Mouse (Mus musculus): ENCODE results near the gene Lrrc39. TPM values are rescaled to one million over a fixed set of nuclear protein-coding genes. Genes with fewer than 3 reads are reported as not detected.

The Lrrc39 gene
- 0.02 TPM in 1 of 2 replicates, not detected in the other for polyA plus RNA-seq (2012; rRNA removed)

- Histone ChIP-seq H3K4me3 (ENCODE audit: control insufficient read depth, low read depth, low read length) (no peak within 1 kb of the TSS), H3K27ac (ENCODE audit: control insufficient read depth, insufficient read depth, low read depth, low read length) (no peak within 1 kb of the TSS), H3K36me3 (ENCODE audit: control insufficient read depth, insufficient read depth, low read length) (no peaks in the 10 kb centered on the region), H3K4me1 (ENCODE audit: control insufficient read depth, insufficient read depth, low read length) (no peaks in the 10 kb centered on the region), H3K27me3 (ENCODE audit: control insufficient read depth, insufficient read depth, low read length) (no peaks in the 10 kb centered on the region)
- TF ChIP-seq POLR2A (IDR thresholded peaks at IDR 0.05; ENCODE audit: control insufficient read depth, low read depth, low read length) (no peak), CTCF (IDR thresholded peaks at IDR 0.05; ENCODE audit: control insufficient read depth, insufficient read depth, insufficient replicate concordance, low read depth, low read length) (no peak)
Measured at GRCm38 (mm10) chr3:116562408-116563094, at the start of gene Lrrc39. Lrrc39 (plus strand) TSS chr3:116562973.

GRCm38 (mm10) chr3:116520141-116520761, 42.5 kb upstream of the Lrrc39 start:
- no peaks in the 10 kb centered on the region for H3K27me3 ChIP-seq (ENCODE audit: control insufficient read depth, insufficient read depth, low read length)
- no peak overlapping the region for H3K27ac ChIP-seq (ENCODE audit: control insufficient read depth, insufficient read depth, low read depth, low read length)
- no peaks in the 10 kb centered on the region for H3K36me3 ChIP-seq (ENCODE audit: control insufficient read depth, insufficient read depth, low read length)
- TF ChIP-seq CTCF (IDR thresholded peaks at IDR 0.05; ENCODE audit: control insufficient read depth, insufficient read depth, insufficient replicate concordance, low read depth, low read length) (no peak), POLR2A (IDR thresholded peaks at IDR 0.05; ENCODE audit: control insufficient read depth, low read depth, low read length) (no peak)
- no peak overlapping the region for H3K4me3 ChIP-seq (ENCODE audit: control insufficient read depth, low read depth, low read length)
- H3K4me1 ChIP-seq (ENCODE audit: control insufficient read depth, insufficient read depth, low read length): no peaks in the 10 kb centered on the region

GRCm38 (mm10) chr3:116529741-116530140, 33.0 kb upstream of the Lrrc39 start:
- Histone ChIP-seq H3K4me3 (ENCODE audit: control insufficient read depth, low read depth, low read length) (no peak overlapping the region), H3K36me3 (ENCODE audit: control insufficient read depth, insufficient read depth, low read length) (no peaks in the 10 kb centered on the region), H3K4me1 (ENCODE audit: control insufficient read depth, insufficient read depth, low read length) (no peaks in the 10 kb centered on the region), H3K27ac (ENCODE audit: control insufficient read depth, insufficient read depth, low read depth, low read length) (no peak overlapping the region), H3K27me3 (ENCODE audit: control insufficient read depth, insufficient read depth, low read length) (no peaks in the 10 kb centered on the region)
- TF ChIP-seq CTCF (IDR thresholded peaks at IDR 0.05; ENCODE audit: control insufficient read depth, insufficient read depth, insufficient replicate concordance, low read depth, low read length): no peak
- TF ChIP-seq POLR2A (IDR thresholded peaks at IDR 0.05; ENCODE audit: control insufficient read depth, low read depth, low read length): no peak

- H3K36me3 ChIP-seq (ENCODE audit: control insufficient read depth, insufficient read depth, low read length): no peaks in the 10 kb centered on the region; the same call in 1 of the 2 replicates
- H3K4me3 ChIP-seq (ENCODE audit: control insufficient read depth, low read depth, low read length): no peak overlapping the region
- no peaks in the 10 kb centered on the region for H3K27me3 ChIP-seq (ENCODE audit: control insufficient read depth, insufficient read depth, low read length)
- TF ChIP-seq POLR2A (IDR thresholded peaks at IDR 0.05; ENCODE audit: control insufficient read depth, low read depth, low read length) (no peak), CTCF (IDR thresholded peaks at IDR 0.05; ENCODE audit: control insufficient read depth, insufficient read depth, insufficient replicate concordance, low read depth, low read length) (no peak)
- H3K27ac ChIP-seq (ENCODE audit: control insufficient read depth, insufficient read depth, low read depth, low read length): no peak overlapping the region
- no peaks in the 10 kb centered on the region for H3K4me1 ChIP-seq (ENCODE audit: control insufficient read depth, insufficient read depth, low read length)
Measured at GRCm38 (mm10) chr3:116530826-116531225, 31.9 kb upstream of the Lrrc39 start.

- Histone ChIP-seq H3K4me3 (ENCODE audit: control insufficient read depth, low read depth, low read length) (no peak overlapping the region), H3K27me3 (ENCODE audit: control insufficient read depth, insufficient read depth, low read length) (no peaks in the 10 kb centered on the region), H3K27ac (ENCODE audit: control insufficient read depth, insufficient read depth, low read depth, low read length) (no peak overlapping the region), H3K4me1 (ENCODE audit: control insufficient read depth, insufficient read depth, low read length) (no peaks in the 10 kb centered on the region), H3K36me3 (ENCODE audit: control insufficient read depth, insufficient read depth, low read length) (no peaks in the 10 kb centered on the region; the same call in 1 of the 2 replicates)
- TF ChIP-seq CTCF (IDR thresholded peaks at IDR 0.05; ENCODE audit: control insufficient read depth, insufficient read depth, insufficient replicate concordance, low read depth, low read length) (no peak), POLR2A (IDR thresholded peaks at IDR 0.05; ENCODE audit: control insufficient read depth, low read depth, low read length) (no peak)
Measured at GRCm38 (mm10) chr3:116536428-116537199, 26.2 kb upstream of the Lrrc39 start.

GRCm38 (mm10) chr3:116537200-116537573, 25.6 kb upstream of the Lrrc39 start:
- Histone ChIP-seq H3K4me1 (ENCODE audit: control insufficient read depth, insufficient read depth, low read length) (no peaks in the 10 kb centered on the region), H3K27ac (ENCODE audit: control insufficient read depth, insufficient read depth, low read depth, low read length) (no peak overlapping the region), H3K36me3 (ENCODE audit: control insufficient read depth, insufficient read depth, low read length) (no peaks in the 10 kb centered on the region; the same call in 1 of the 2 replicates), H3K27me3 (ENCODE audit: control insufficient read depth, insufficient read depth, low read length) (no peaks in the 10 kb centered on the region), H3K4me3 (ENCODE audit: control insufficient read depth, low read depth, low read length) (no peak overlapping the region)
- no peak for TF ChIP-seq POLR2A (IDR thresholded peaks at IDR 0.05; ENCODE audit: control insufficient read depth, low read depth, low read length)
- no peak for TF ChIP-seq CTCF (IDR thresholded peaks at IDR 0.05; ENCODE audit: control insufficient read depth, insufficient read depth, insufficient replicate concordance, low read depth, low read length)

GRCm38 (mm10) chr3:116542070-116542469, 20.7 kb upstream of the Lrrc39 start:
- no peak overlapping the region for H3K27ac ChIP-seq (ENCODE audit: control insufficient read depth, insufficient read depth, low read depth, low read length)
- no peaks in the 10 kb centered on the region for H3K27me3 ChIP-seq (ENCODE audit: control insufficient read depth, insufficient read depth, low read length)
- TF ChIP-seq POLR2A (IDR thresholded peaks at IDR 0.05; ENCODE audit: control insufficient read depth, low read depth, low read length) (no peak), CTCF (IDR thresholded peaks at IDR 0.05; ENCODE audit: control insufficient read depth, insufficient read depth, insufficient replicate concordance, low read depth, low read length) (no peak)
- no peaks in the 10 kb centered on the region for H3K36me3 ChIP-seq (ENCODE audit: control insufficient read depth, insufficient read depth, low read length)
- H3K4me1 ChIP-seq (ENCODE audit: control insufficient read depth, insufficient read depth, low read length): no peaks in the 10 kb centered on the region
- no peak overlapping the region for H3K4me3 ChIP-seq (ENCODE audit: control insufficient read depth, low read depth, low read length)

Data from testis, adult 2 months (tissue).